Mouse (Mus musculus) E14TG2a.4 (cell line): ENCODE measurements around the gene Nr1h4.

Source experiments
- CTCF ChIP-seq: conservative IDR thresholded peaks from 2 replicates; pipeline ENCODE4 v1.5.1; 2014; ENCODE audit warnings: low read length
- POU5F1 ChIP-seq: IDR thresholded peaks from 2 replicates; pipeline ENCODE4 v1.6.1; 2014; ENCODE audit warnings: low read length, borderline replicate concordance

DNA sequence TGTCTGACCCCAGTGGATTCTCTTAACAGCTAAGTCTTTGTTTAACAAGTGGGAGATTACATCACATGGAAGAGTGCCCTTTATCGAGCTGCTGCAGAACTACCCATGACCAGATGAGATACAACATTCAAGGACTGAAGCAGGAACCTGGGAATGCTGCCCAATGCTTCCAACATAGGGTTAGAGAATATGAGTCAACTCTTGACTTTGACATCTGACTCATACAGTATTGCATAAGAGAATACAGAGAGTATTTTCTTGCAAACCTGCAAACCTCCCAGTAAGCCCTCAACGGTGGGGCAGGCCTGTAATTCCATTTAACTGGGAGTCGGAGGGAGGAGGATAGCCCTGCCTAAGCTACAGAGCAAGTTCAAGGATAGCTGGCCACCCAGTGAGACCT lies 74.6 kb downstream of the Nr1h4 start:
- TF ChIP-seq CTCF (no peak), POU5F1 (no peak)
